Mouse (Mus musculus): ENCODE data around the gene Tmem147. TPM values are rescaled to one million over a fixed set of nuclear protein-coding genes. Genes with fewer than 3 reads are reported as not detected.

Tmem147 gene
- polyA plus RNA-seq, 1 experiment from 2014 or later, result 156 TPM

DNA sequence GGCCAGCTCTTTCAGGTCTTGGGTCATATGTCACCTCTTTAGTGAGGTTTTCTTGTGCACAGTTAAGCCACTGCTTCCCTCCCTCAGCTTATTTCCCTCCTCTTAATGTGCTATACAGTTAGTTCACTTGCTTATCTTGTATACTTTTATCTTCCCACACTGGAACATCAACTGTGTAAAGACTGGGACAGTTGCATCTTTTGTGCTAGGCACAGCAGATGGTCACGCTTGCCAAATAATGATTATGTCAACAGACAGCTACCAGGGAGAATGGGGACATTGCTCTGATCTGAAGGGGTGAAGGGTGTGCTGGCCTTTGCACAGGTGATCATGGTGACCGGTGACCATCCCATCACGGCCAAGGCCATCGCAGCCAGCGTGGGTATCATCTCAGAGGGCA is 9.7 kb downstream of the Tmem147 start:
- Histone ChIP-seq H3K36me3 (no peaks in the 10 kb centered on the region), H3K27me3 (peaks cover 39% of the 10 kb centered on the region), H3K4me3 (no peak overlapping the region), H3K9ac (no peak overlapping the region), H3K4me1 (peaks cover 3% of the 10 kb centered on the region), H3K9me3 (no peaks in the 10 kb centered on the region), H3K4me2 (replicated peaks) (no peak overlapping the region), H3K27ac (no peak overlapping the region)
- 86% methylated on average over 5 of the region's 5 CpGs for WGBS
- no peak for ATAC-seq (ENCODE audit: insufficient number of reproducible peaks, insufficient read depth, low FRiP score, low TSS enrichment)

DNA sequence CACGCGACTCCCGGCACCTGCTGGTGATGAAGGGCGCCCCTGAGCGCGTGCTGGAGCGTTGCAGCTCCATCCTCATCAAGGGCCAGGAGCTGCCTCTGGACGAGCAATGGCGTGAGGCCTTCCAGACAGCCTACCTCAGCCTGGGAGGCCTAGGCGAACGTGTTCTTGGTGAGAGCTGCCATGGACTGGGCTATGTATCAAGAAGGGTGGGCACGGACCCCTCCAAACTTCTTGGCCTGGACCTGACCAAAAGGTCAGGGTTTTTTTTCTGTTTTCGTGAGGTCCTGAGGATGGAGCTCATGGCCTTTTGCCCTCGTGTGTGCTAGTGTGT is 11.7 kb downstream of the Tmem147 start:
- H3K27ac ChIP-seq, result no peak overlapping the region
- H3K9me3 ChIP-seq, result no peaks in the 10 kb centered on the region
- H3K36me3 ChIP-seq, result no peaks in the 10 kb centered on the region
- H3K4me2 ChIP-seq (replicated peaks), result peak overlapping the region; percentile 54
- no peak overlapping the region for H3K9ac ChIP-seq
- peak overlapping the region; percentile 26 for H3K4me3 ChIP-seq
- H3K4me1 ChIP-seq, result peaks cover 3% of the 10 kb centered on the region
- peaks cover 39% of the 10 kb centered on the region for H3K27me3 ChIP-seq
- peak; percentile 53 for ATAC-seq (ENCODE audit: insufficient number of reproducible peaks, insufficient read depth, low FRiP score, low TSS enrichment)
- 7% methylated on average over 14 of the region's 14 CpGs for WGBS

DNA sequence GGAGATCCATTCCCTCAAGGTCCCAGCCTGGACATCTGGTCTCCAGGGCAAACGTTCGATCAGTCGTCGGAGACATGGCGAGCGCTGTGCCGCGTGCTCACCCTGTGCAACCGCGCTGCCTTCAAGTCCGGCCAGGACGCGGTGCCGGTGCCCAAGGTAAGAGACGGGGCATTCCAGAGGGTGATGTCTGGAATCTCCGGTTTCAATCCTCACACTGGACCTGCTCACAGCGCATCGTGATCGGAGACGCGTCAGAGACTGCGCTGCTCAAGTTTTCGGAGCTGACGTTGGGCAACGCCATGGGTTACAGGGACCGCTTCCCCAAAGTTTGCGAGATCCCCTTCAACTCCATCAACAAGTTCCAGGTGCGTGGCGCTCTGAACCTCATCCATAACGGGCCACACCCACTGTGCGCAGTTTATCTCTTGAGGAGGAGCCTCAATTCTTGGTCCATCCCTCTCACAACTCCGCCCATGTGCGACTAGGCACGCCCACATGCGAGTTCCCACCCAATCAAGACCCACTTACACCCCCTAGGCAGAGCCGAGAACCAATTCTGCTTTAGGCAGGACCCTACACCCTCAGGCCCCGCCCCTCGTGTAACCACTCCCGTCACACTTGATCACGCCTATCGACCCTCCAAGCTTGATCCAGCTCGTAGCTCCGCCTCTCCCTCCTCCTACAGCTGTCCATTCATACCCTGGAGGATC is 12.2 kb downstream of the Tmem147 start:
- Histone ChIP-seq H3K27ac (no peak overlapping the region), H3K27me3 (peaks cover 39% of the 10 kb centered on the region), H3K9me3 (no peaks in the 10 kb centered on the region), H3K4me2 (replicated peaks) (peak overlapping the region; percentile 54), H3K9ac (no peak overlapping the region), H3K4me1 (peaks cover 3% of the 10 kb centered on the region), H3K4me3 (peak overlapping the region; percentile 26), H3K36me3 (no peaks in the 10 kb centered on the region)
- peak; percentile 88 for ATAC-seq (ENCODE audit: insufficient number of reproducible peaks, insufficient read depth, low FRiP score, low TSS enrichment)
- WGBS, result 3% methylated on average over 43 of the region's 43 CpGs

DNA sequence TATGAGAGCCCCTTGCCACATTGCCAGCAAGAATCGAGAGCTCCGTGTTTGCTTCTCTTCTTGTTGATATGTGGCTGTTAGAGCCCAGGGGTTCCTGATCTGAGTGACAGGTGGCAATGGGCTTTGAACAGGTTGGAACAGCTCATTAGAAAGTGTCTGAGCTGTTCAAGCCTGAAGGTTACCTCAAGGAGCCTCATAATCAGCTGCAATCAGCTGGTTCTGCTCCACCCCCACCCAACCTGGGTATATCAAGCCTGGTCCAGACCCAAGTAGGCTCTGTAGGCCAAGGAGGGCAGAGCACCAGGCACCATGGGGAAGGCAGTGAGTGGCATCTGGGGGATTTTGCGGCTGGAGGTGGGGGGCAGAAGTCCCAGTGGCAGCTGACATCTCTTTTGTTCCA is 17.4 kb downstream of the Tmem147 start, which contains the start of gene Atp4a:
Gene Atp4a (plus strand): TSS at position 268 of the 400 bp plus-strand sequence.
- H3K9ac ChIP-seq, result no peak within 1 kb of the TSS
- 80% methylated on average over 3 of the region's 3 CpGs for WGBS
- no peak within 1 kb of the TSS for H3K27ac ChIP-seq
- peaks cover 24% of the 10 kb centered on the region for H3K27me3 ChIP-seq
- H3K4me3 ChIP-seq, result no peak within 1 kb of the TSS
- no peaks in the 10 kb centered on the region for H3K36me3 ChIP-seq
- ATAC-seq (ENCODE audit: insufficient number of reproducible peaks, insufficient read depth, low FRiP score, low TSS enrichment), result no peak
- H3K4me1 ChIP-seq, result no peaks in the 10 kb centered on the region; the same call in 1 of the 2 replicates
- H3K9me3 ChIP-seq, result no peaks in the 10 kb centered on the region
- H3K4me2 ChIP-seq (replicated peaks), result no peak within 1 kb of the TSS

DNA sequence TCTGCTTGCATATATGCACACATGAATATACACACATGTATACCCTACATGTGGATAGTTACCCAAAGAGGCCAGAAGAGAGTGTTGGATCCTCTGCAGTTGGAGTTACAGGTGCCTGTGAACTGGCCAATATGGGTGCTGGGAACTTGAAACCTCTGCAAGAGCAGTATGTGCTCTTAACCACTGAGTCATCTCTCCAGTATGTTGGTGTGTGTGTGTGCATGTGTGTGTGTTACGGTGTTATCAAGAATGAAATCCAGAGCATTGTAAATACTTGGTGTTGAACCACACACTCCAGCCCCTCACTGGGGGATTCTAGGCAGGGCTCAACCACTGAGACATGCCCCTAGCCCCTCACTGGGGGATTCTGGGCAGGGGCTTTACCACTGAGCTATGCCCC is 21.9 kb downstream of the Tmem147 start:
- no peaks in the 10 kb centered on the region for H3K36me3 ChIP-seq
- H3K4me2 ChIP-seq (replicated peaks), result no peak overlapping the region
- WGBS, result 88% methylated on average over 1 of the region's 1 CpGs
- H3K27me3 ChIP-seq, result peaks cover 5% of the 10 kb centered on the region; the same call in 1 of the 2 replicates
- H3K4me1 ChIP-seq, result no peaks in the 10 kb centered on the region
- ATAC-seq (ENCODE audit: insufficient number of reproducible peaks, insufficient read depth, low FRiP score, low TSS enrichment), result no peak
- H3K27ac ChIP-seq, result no peak overlapping the region
- no peak overlapping the region for H3K4me3 ChIP-seq
- H3K9me3 ChIP-seq, result no peaks in the 10 kb centered on the region
- no peak overlapping the region for H3K9ac ChIP-seq

DNA sequence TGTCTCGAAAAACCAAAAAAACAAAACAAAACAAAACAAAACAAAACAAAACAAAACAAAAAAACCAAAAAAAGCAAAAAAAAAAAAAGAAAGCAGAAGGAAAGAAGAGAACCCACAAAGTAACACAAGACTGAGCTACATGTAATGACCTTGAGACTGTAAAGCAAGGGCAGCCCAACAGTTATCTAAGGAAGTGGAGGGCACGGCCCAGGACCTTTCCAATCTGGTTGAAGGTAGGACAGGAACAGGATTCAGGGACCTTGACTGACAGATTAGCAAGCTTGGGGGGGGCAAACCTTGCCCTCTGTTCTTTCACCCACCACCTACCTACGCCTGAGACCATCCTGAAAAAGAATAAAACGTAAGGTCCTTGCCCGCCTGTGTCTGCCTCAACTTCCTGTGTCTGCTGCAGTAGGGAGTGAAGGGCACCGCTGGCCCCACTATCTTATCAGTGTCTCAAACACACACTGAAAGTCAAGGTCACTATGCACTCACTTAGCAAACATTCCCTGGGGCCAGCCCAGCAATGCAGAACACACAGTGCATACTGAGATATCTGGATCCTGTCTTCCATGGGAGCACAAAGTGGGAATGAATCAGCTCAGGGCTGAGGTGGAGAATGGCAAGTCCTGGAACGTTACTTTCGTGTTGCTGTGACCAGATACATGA is 23.0 kb downstream of the Tmem147 start:
- 77% methylated on average over 8 of the region's 8 CpGs for WGBS
- Histone ChIP-seq H3K9ac (no peak overlapping the region), H3K36me3 (no peaks in the 10 kb centered on the region), H3K4me3 (no peak overlapping the region), H3K9me3 (no peaks in the 10 kb centered on the region), H3K27me3 (peaks cover 5% of the 10 kb centered on the region; the same call in 1 of the 2 replicates), H3K4me2 (replicated peaks) (no peak overlapping the region), H3K27ac (no peak overlapping the region), H3K4me1 (no peaks in the 10 kb centered on the region)
- ATAC-seq (ENCODE audit: insufficient number of reproducible peaks, insufficient read depth, low FRiP score, low TSS enrichment), result no peak

DNA sequence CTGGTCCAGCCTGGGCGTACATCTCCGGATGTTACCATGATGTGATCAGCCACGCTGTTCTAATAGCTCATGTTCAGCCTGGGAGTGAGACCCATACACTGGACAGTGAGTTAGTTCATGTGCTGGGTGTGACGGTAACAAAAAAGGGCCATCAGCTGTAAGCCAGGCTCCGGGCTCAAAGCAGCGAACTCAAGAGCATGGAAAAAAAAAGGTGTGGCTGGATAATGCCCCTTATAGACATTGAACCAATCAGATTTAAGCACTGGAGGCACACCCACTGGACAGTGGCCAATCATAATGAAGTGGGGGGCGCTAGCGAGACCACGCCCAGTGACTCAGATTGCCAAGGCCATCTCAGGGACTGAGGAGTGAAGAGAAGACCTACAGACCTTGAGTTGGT is 30.8 kb downstream of the Tmem147 start, which contains the start of gene 2200002J24Rik:
Gene 2200002J24Rik (plus strand): TSS at position 338 of the 400 bp plus-strand sequence.
- Histone ChIP-seq H3K27me3 (no peaks in the 10 kb centered on the region), H3K4me2 (replicated peaks) (no peak within 1 kb of the TSS), H3K4me3 (no peak within 1 kb of the TSS), H3K27ac (no peak within 1 kb of the TSS), H3K9ac (no peak within 1 kb of the TSS), H3K36me3 (no peaks in the 10 kb centered on the region), H3K4me1 (no peaks in the 10 kb centered on the region), H3K9me3 (no peaks in the 10 kb centered on the region)
- no peak for ATAC-seq (ENCODE audit: insufficient number of reproducible peaks, insufficient read depth, low FRiP score, low TSS enrichment)
- 35% methylated on average over 9 of the region's 9 CpGs for WGBS

DNA sequence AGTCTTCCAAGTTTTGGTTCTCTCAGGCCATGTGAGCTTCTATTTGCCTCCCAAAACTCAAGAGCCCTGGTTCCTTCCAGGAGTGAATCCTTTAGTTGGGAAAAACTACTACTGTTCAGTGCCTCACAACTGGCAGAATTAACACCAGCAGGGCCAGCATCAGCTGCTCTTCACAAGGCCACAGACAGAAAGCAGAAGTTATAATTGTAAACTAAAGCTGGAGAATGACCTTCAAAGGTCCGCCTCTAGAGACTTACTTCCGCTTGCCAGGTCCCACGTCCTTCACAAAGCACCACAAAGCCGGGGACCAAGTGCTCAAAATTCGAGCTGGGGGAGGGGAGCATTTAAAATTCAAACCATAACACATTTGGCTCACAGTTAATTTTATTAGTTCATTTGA is 31.2 kb downstream of the Tmem147 start:
- H3K27ac ChIP-seq, result no peak overlapping the region
- no peaks in the 10 kb centered on the region for H3K27me3 ChIP-seq
- no peak overlapping the region for H3K9ac ChIP-seq
- 57% methylated on average over 5 of the region's 5 CpGs for WGBS
- no peaks in the 10 kb centered on the region for H3K4me1 ChIP-seq
- no peaks in the 10 kb centered on the region for H3K36me3 ChIP-seq
- no peak for ATAC-seq (ENCODE audit: insufficient number of reproducible peaks, insufficient read depth, low FRiP score, low TSS enrichment)
- no peak overlapping the region for H3K4me3 ChIP-seq
- no peak overlapping the region for H3K4me2 ChIP-seq (replicated peaks)
- H3K9me3 ChIP-seq, result no peaks in the 10 kb centered on the region

DNA sequence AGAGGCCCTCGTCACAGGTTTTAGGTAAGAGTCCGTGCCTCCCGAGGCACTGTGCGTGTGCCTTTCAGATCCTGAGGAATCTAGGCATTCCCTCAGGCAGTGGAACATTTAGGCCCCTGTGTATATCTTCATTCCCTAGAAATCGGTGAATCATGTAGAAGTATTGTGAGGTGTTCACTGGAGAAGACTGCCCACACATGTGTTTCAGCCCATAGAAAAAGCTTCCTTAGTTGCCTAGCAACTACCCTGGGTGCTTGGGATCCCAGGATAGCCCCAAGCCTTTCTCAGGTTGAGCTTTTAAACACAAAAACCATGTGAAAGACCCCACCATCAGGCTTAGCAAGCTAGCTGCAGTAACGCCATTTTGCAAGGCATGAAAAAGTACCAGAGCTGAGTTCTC is 41.0 kb downstream of the Tmem147 start:
- Histone ChIP-seq H3K4me3 (no peak overlapping the region), H3K9me3 (no peaks in the 10 kb centered on the region), H3K4me2 (replicated peaks) (no peak overlapping the region), H3K9ac (no peak overlapping the region), H3K27me3 (peaks cover 21% of the 10 kb centered on the region), H3K4me1 (no peaks in the 10 kb centered on the region), H3K27ac (no peak overlapping the region), H3K36me3 (no peaks in the 10 kb centered on the region)
- WGBS, result 65% methylated on average over 6 of the region's 6 CpGs
- ATAC-seq (ENCODE audit: insufficient number of reproducible peaks, insufficient read depth, low FRiP score, low TSS enrichment), result no peak

DNA sequence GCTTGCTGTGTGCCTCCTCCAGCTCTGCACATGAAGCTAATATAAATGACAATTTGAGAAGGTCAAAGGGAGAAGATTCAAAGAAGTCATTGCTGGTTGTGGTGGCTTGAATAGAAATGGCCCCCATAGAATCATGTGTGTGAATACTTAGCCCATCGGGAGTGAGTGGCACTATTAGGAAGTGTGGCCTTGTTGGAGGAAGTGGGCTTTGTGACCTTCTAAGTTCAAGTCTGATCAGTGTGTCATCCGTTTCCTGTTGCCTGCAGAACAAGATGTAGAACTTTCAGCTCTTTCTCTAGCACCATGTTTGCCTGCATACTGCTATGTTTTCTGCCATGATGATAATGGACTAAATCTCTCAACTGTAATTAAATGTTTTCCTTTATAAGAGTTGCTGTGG is 45.9 kb downstream of the Tmem147 start:
- Histone ChIP-seq H3K36me3 (no peaks in the 10 kb centered on the region), H3K9me3 (no peaks in the 10 kb centered on the region), H3K27me3 (peaks cover 20% of the 10 kb centered on the region), H3K4me3 (no peak overlapping the region), H3K27ac (no peak overlapping the region), H3K4me2 (replicated peaks) (no peak overlapping the region), H3K9ac (no peak overlapping the region), H3K4me1 (no peaks in the 10 kb centered on the region)
- ATAC-seq (ENCODE audit: insufficient number of reproducible peaks, insufficient read depth, low FRiP score, low TSS enrichment), result no peak
- 73% methylated on average over 2 of the region's 2 CpGs for WGBS

DNA sequence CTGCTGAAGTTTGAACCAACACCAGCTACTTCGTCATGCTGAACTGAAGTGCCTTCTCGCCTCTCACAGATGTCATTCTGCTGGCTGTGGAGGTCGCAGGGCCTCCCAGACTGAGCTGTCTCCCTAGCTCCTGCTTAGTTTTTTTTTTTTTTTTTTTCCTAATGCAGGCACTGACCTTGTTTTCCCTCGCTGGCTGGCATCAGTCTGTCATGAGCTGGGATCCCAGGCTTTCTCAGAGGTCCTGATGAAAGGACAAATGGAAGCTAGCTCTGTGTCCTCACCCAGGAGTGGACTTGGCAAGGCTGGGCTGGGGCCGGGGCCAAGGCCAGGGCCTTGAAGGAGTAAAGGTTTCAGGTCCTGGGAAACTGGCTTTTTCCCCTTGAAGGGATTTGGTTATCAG is 47.4 kb downstream of the Tmem147 start:
- Histone ChIP-seq H3K27ac (no peak overlapping the region), H3K36me3 (no peaks in the 10 kb centered on the region), H3K27me3 (peaks cover 6% of the 10 kb centered on the region), H3K9me3 (no peaks in the 10 kb centered on the region), H3K4me2 (replicated peaks) (no peak overlapping the region), H3K9ac (no peak overlapping the region), H3K4me1 (no peaks in the 10 kb centered on the region), H3K4me3 (no peak overlapping the region)
- WGBS, result 60% methylated on average over 5 of the region's 5 CpGs
- no peak for ATAC-seq (ENCODE audit: insufficient number of reproducible peaks, insufficient read depth, low FRiP score, low TSS enrichment)

DNA sequence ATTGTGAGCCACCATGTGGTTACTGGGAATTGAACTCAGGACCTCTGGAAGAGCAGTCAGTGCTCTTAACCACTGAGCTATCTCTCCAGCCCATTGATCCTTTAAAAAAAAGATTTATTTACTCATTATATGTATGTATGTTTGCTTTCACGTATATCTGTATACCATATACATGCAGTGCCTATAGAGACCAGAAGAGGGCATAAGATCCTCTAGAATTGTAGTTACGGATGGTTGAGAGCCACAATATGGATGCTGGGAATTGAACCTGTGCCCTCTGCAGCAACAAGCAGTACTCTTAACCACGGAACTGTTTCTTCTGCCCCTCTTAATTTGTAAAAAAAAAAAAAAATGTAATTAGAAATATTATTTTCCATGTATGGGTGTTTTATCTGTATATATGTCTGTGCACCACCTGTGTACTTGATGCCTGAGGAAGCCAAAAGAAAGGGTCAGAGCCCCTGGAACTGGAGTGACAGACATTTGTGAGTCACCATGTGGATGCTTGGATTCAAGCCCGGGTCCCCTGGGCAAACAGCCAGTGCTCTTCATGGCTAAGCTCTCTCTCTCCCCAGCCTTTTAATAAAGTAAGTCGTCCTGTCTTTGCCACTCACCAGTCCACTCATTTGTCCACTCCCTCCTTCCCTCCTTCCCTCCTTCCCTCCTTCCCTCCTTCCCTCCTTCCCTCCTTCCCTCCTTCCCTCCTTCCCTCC is 50.9 kb downstream of the Tmem147 start:
- 67% methylated on average over 5 of the region's 5 CpGs for WGBS

More for the DNA sequence above, 50.9 kb downstream of the Tmem147 start:
- Histone ChIP-seq H3K27me3 (no peaks in the 10 kb centered on the region), H3K36me3 (no peaks in the 10 kb centered on the region), H3K4me3 (no peak overlapping the region), H3K9ac (no peak overlapping the region), H3K27ac (no peak overlapping the region), H3K4me1 (no peaks in the 10 kb centered on the region), H3K4me2 (replicated peaks) (no peak overlapping the region), H3K9me3 (no peaks in the 10 kb centered on the region)
- no peak for ATAC-seq (ENCODE audit: insufficient number of reproducible peaks, insufficient read depth, low FRiP score, low TSS enrichment)
